15 mouse cellular contexts compared by ENCODE assay signal in the genomic region with DNA sequence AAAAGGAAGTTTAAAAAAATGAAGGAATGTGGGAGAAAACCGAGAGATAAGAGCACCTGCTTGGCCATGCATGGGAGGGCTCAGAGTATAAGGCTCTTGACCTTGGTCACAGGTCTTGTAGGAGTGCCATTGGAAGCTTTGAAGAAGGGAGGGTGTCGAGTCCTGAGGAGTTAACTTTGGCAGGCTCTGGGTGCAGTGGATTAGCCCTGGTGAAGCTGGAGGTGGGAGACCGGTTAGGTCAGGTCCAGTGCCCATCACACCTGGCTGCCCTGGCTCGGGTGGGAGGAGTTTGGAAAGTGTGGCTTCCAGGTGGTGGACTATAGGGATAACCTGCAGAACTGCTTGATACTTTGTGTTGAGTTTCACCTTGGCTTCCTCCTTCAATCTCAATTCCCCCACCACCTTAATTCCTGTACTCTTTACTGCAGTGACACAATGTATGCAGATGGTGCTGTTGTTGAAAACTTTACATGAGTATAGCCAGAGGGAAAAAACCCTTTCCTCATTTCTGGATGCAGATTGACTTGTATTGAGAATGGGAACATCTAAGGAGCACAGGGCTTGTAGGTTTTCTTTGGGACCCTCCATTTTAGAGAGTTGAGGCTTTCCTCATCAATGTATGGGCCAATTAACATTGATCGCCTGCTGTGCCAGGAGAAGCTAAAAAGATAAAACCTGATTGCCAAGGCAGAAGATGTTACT. TPM values are rescaled to one million over a fixed set of nuclear protein-coding genes. Genes with fewer than 3 reads are reported as not detected.
A peak's percentile ranks its signal among the peaks of the same experiment; 100 is the strongest.
DNase-seq lines count a peak whose midpoint lies in the region; ATAC-seq and TF ChIP-seq lines count a peak whose summit lies in the region.
"Had no signal": no experiment of that assay in that cellular context is flagged by ENCODE, and none has a peak within 500 bp of the region (broad histone marks: within the 10 kb centered on the region; RNA-seq: fewer than 3 reads in every experiment).

No protein-coding gene starts in this region.

- H3K4me2 ChIP-seq in intestine, embryonic 16.5 days (ENCODE audit: low read depth, low read length), result no peak overlapping the region
- H3K4me2 ChIP-seq in intestine, postnatal 0 days (replicated peaks; ENCODE audit: low read depth), result no peak overlapping the region
- no peak overlapping the region for H3K4me2 ChIP-seq in lung, embryonic 16.5 days (ENCODE audit: low read depth, low read length)
- no peak overlapping the region for H3K4me2 ChIP-seq in hindbrain, embryonic 13.5 days

- H3K4me3 ChIP-seq in intestine, embryonic 16.5 days (ENCODE audit: low read length), result no peak overlapping the region
- no peak overlapping the region for H3K4me3 ChIP-seq in intestine, postnatal 0 days (ENCODE audit: low read depth, low read length)
- no peak overlapping the region for H3K4me3 ChIP-seq in ES-Bruce4 (ENCODE audit: low read depth, low read length)
- H3K4me3 ChIP-seq in lung, embryonic 16.5 days (ENCODE audit: low read length), result no peak overlapping the region
- H3K4me3 ChIP-seq in hindbrain, embryonic 13.5 days, result no peak overlapping the region
- H3K4me3 ChIP-seq: heart, embryonic 10.5 days had no signal

- TF ChIP-seq CTCF in intestine, postnatal 0 days (IDR thresholded peaks at IDR 0.05; ENCODE audit: low read depth), result no peak
- TF ChIP-seq CTCF in ES-Bruce4 (IDR thresholded peaks at IDR 0.05; ENCODE audit: low read depth, low read length), result no peak

- peak; percentile 58 to 77 for DNase-seq in kidney, adult 8-10 months
- no peak for DNase-seq in adrenal gland, postnatal 14 days
- DNase-seq: adrenal gland, postnatal 25 days; cerebellum, adult 11 months; left cerebral cortex, postnatal 4 days; spleen, adult 18-20 months; thymus, adult 18-20 months had no signal

- H3K27ac ChIP-seq in intestine, embryonic 16.5 days (ENCODE audit: low read length), result no peak overlapping the region
- no peak overlapping the region for H3K27ac ChIP-seq in intestine, postnatal 0 days (ENCODE audit: low read depth, low read length)
- peak overlapping the region; percentile 44 for H3K27ac ChIP-seq in ES-Bruce4 (ENCODE audit: insufficient read depth, low read length)
- H3K27ac ChIP-seq in lung, embryonic 16.5 days (ENCODE audit: low read length), result peak overlapping the region; percentile 51; the same call in 1 of the 2 replicates
- no peak overlapping the region for H3K27ac ChIP-seq in hindbrain, embryonic 13.5 days
- H3K27ac ChIP-seq: heart, embryonic 10.5 days had no signal

- TF ChIP-seq POLR2A in ES-Bruce4 (IDR thresholded peaks at IDR 0.05; ENCODE audit: insufficient read depth, low read length), result no peak

- WGBS in intestine, embryonic 16.5 days, result 65% methylated on average over 5 of the region's 5 CpGs
- WGBS in intestine, postnatal 0 days, result 53% methylated on average over 5 of the region's 5 CpGs
- 43% methylated on average over 5 of the region's 5 CpGs for WGBS in lung, embryonic 16.5 days
- WGBS in hindbrain, embryonic 13.5 days, result 74% methylated on average over 5 of the region's 5 CpGs

- 0 out of 2 replicates have a peak, but pooled peaks have one; percentile 17 for TF ChIP-seq EP300 in ES-Bruce4 (IDR thresholded peaks at IDR 0.05; ENCODE audit: insufficient read depth, low read depth, low read length)

- no peak overlapping the region for H3K9ac ChIP-seq in intestine, embryonic 16.5 days (ENCODE audit: low read depth, low read length)
- H3K9ac ChIP-seq in intestine, postnatal 0 days (ENCODE audit: low read depth, low read length), result no peak overlapping the region
- no peak overlapping the region for H3K9ac ChIP-seq in ES-Bruce4 (ENCODE audit: low read depth, poor library complexity, severe bottlenecking)
- H3K9ac ChIP-seq in lung, embryonic 16.5 days (ENCODE audit: low read length), result no peak overlapping the region
- H3K9ac ChIP-seq in hindbrain, embryonic 13.5 days, result no peak overlapping the region

- no peaks in the 10 kb centered on the region for H3K9me3 ChIP-seq in intestine, embryonic 16.5 days (ENCODE audit: control insufficient read depth, low read length)
- no peaks in the 10 kb centered on the region for H3K9me3 ChIP-seq in intestine, postnatal 0 days (ENCODE audit: control insufficient read depth)
- no peaks in the 10 kb centered on the region for H3K9me3 ChIP-seq in ES-Bruce4 (replicated peaks; ENCODE audit: control insufficient read depth, insufficient read depth, low read length, poor library complexity, severe bottlenecking)
- H3K9me3 ChIP-seq in lung, embryonic 16.5 days (ENCODE audit: control insufficient read depth, low read length), result no peaks in the 10 kb centered on the region
- H3K9me3 ChIP-seq in hindbrain, embryonic 13.5 days, result no peaks in the 10 kb centered on the region
- H3K9me3 ChIP-seq: heart, embryonic 10.5 days had no signal

- H3K36me3 ChIP-seq in intestine, embryonic 16.5 days (ENCODE audit: control insufficient read depth, insufficient read depth, low read length), result no peaks in the 10 kb centered on the region
- H3K36me3 ChIP-seq in intestine, postnatal 0 days (ENCODE audit: control insufficient read depth, insufficient read depth), result no peaks in the 10 kb centered on the region
- H3K36me3 ChIP-seq in ES-Bruce4 (ENCODE audit: control insufficient read depth, insufficient read depth, low read length, poor library complexity, severe bottlenecking), result no peaks in the 10 kb centered on the region
- no peaks in the 10 kb centered on the region for H3K36me3 ChIP-seq in lung, embryonic 16.5 days (ENCODE audit: control insufficient read depth, insufficient read depth, low read length)
- H3K36me3 ChIP-seq in hindbrain, embryonic 13.5 days, result no peaks in the 10 kb centered on the region
- H3K36me3 ChIP-seq: heart, embryonic 10.5 days had no signal

- H3K4me1 ChIP-seq in intestine, embryonic 16.5 days (ENCODE audit: control insufficient read depth, insufficient read depth, low read length), result no peaks in the 10 kb centered on the region
- H3K4me1 ChIP-seq in intestine, postnatal 0 days (replicated peaks; ENCODE audit: control insufficient read depth, insufficient read depth, low read length), result 0 out of 2 replicates have a peak, but pooled peaks cover 6% of the 10 kb centered on the region
- H3K4me1 ChIP-seq in ES-Bruce4 (ENCODE audit: control insufficient read depth, insufficient read depth, low read length), result peaks cover 7% of the 10 kb centered on the region
- no peaks in the 10 kb centered on the region; the same call in 1 of the 2 replicates for H3K4me1 ChIP-seq in lung, embryonic 16.5 days (replicated peaks; ENCODE audit: control insufficient read depth, insufficient read depth, low read length)
- H3K4me1 ChIP-seq in hindbrain, embryonic 13.5 days (replicated peaks), result no peaks in the 10 kb centered on the region

- no peaks in the 10 kb centered on the region for H3K27me3 ChIP-seq in intestine, embryonic 16.5 days (replicated peaks; ENCODE audit: control insufficient read depth, insufficient read depth, low read length)
- H3K27me3 ChIP-seq in intestine, postnatal 0 days (replicated peaks; ENCODE audit: control insufficient read depth, insufficient read depth, low read length), result no peaks in the 10 kb centered on the region
- no peaks in the 10 kb centered on the region for H3K27me3 ChIP-seq in ES-Bruce4 (ENCODE audit: control insufficient read depth, insufficient read depth, low read length, poor library complexity, severe bottlenecking)
- H3K27me3 ChIP-seq in lung, embryonic 16.5 days (ENCODE audit: control insufficient read depth, insufficient read depth, low read depth, low read length), result no peaks in the 10 kb centered on the region
- H3K27me3 ChIP-seq in hindbrain, embryonic 13.5 days, result no peaks in the 10 kb centered on the region
- H3K27me3 ChIP-seq: Patski had no signal

- ATAC-seq in intestine, embryonic 16.5 days, result peak; percentile 45; the same call in 1 of the 2 replicates
- no peak for ATAC-seq in intestine, postnatal 0 days
- ATAC-seq in lung, embryonic 16.5 days (ENCODE audit: low read depth), result peak; percentile 81
- ATAC-seq in hindbrain, embryonic 13.5 days (ENCODE audit: low FRiP score), result no peak
- ATAC-seq in erythroid progenitor cell, adult 5-6 weeks (replicated peaks; ENCODE audit: low FRiP score, poor library complexity, severe bottlenecking), result no peak
- ATAC-seq: Patski had no signal

RNA-seq across cellular contexts. Expression of a gene that starts 43.4 kb away (rescaled TPM):
- polyA plus RNA-seq in intestine, embryonic 16.5 days (2015; fragmentation: Nextera tagmentation; extraction: Ambion mirVana), result 3.9 and 5.2 TPM in 2 replicates
- polyA plus RNA-seq in intestine, postnatal 0 days (2015; fragmentation: Nextera tagmentation; extraction: Ambion mirVana), result 5.8 and 6.8 TPM in 2 replicates
- 23.3 and 26.4 TPM in 2 replicates for polyA plus RNA-seq in ES-Bruce4 (2011; ENCODE audit: insufficient read depth, insufficient read length, low read depth, missing spikeins)
- polyA plus RNA-seq in lung, embryonic 16.5 days (2015; fragmentation: Nextera tagmentation; extraction: Ambion mirVana), result 8.3 and 8.4 TPM in 2 replicates
- polyA plus RNA-seq in hindbrain, embryonic 13.5 days (2015; fragmentation: Nextera tagmentation; extraction: Ambion mirVana), result 2.4 and 2.7 TPM in 2 replicates
- total RNA-seq in adrenal gland, postnatal 14 days (2021), result 37.3 and 43.2 TPM in 2 replicates
- 145 and 147 TPM in 2 replicates for total RNA-seq in erythroid progenitor cell, adult 5-6 weeks (2015; ENCODE audit: low replicate concordance)
- 67.4 and 102 TPM in 2 replicates for total RNA-seq in erythroid progenitor cell, adult 5-6 weeks (2017; ENCODE audit: low replicate concordance)

Comparison
In these comparisons a context has a peak if more than half of its experiments do, and no peak if none do; other contexts are left out.
1. ATAC-seq: peak in intestine, embryonic 16.5 days (single experiment) and lung, embryonic 16.5 days (single experiment); none in intestine, postnatal 0 days (single experiment), hindbrain, embryonic 13.5 days (single experiment) and erythroid progenitor cell, adult 5-6 weeks (single experiment).
2. H3K27ac ChIP-seq: peak in ES-Bruce4 (single experiment) and lung, embryonic 16.5 days (single experiment); none in intestine, embryonic 16.5 days (single experiment), intestine, postnatal 0 days (single experiment) and hindbrain, embryonic 13.5 days (single experiment).